ENCODE assay signal across 9 mouse cellular contexts in genomic region chr10:79553691-79554090, GRCm38 (mm10). TPM values are rescaled to one million over a fixed set of nuclear protein-coding genes. Genes with fewer than 3 reads are reported as not detected.
DNase-seq lines count a peak whose midpoint lies in the region; ATAC-seq lines count a peak whose summit lies in the region.
"Had no signal": no experiment of that assay in that cellular context is flagged by ENCODE, and none has a peak within 500 bp of the region (broad histone marks: within the 10 kb centered on the region; RNA-seq: fewer than 3 reads in every experiment).

No protein-coding gene starts in this region.

- ATAC-seq in heart, embryonic 16.5 days (replicated peaks; ENCODE audit: extremely low read depth, insufficient read depth, low FRiP score) = no peak
- ATAC-seq in forebrain, embryonic 15.5 days (replicated peaks) = no peak
- no peak for ATAC-seq in monocyte, adult 5-6 weeks (replicated peaks; ENCODE audit: insufficient number of reproducible peaks, low FRiP score, low TSS enrichment, poor library complexity, severe bottlenecking)

- no peaks in the 10 kb centered on the region for H3K27me3 ChIP-seq in heart, embryonic 16.5 days (ENCODE audit: control insufficient read depth, insufficient read depth, low read length)
- no peaks in the 10 kb centered on the region for H3K27me3 ChIP-seq in forebrain, embryonic 15.5 days
- H3K27me3 ChIP-seq in midbrain, embryonic 10.5 days (ENCODE audit: low read depth, poor library complexity, severe bottlenecking) = no peaks in the 10 kb centered on the region
- H3K27me3 ChIP-seq: Patski had no signal

- H3K9me3 ChIP-seq in heart, embryonic 16.5 days (replicated peaks; ENCODE audit: control insufficient read depth, low read length) = no peaks in the 10 kb centered on the region
- H3K9me3 ChIP-seq in forebrain, embryonic 15.5 days = no peaks in the 10 kb centered on the region
- no peaks in the 10 kb centered on the region for H3K9me3 ChIP-seq in midbrain, embryonic 10.5 days (replicated peaks)

- peaks cover 14% of the 10 kb centered on the region for H3K36me3 ChIP-seq in heart, embryonic 16.5 days (ENCODE audit: control insufficient read depth, insufficient read depth)
- H3K36me3 ChIP-seq in forebrain, embryonic 15.5 days = peaks cover 13% of the 10 kb centered on the region
- peaks cover 33% of the 10 kb centered on the region for H3K36me3 ChIP-seq in midbrain, embryonic 10.5 days

- H3K27ac ChIP-seq in heart, embryonic 16.5 days (ENCODE audit: low read length) = no peak overlapping the region
- H3K27ac ChIP-seq in forebrain, embryonic 15.5 days (replicated peaks) = no peak overlapping the region
- peak overlapping the region; percentile 97 for H3K27ac ChIP-seq in midbrain, embryonic 10.5 days (replicated peaks)

- H3K9ac ChIP-seq in heart, embryonic 16.5 days (ENCODE audit: low read length) = peak overlapping the region; percentile 94
- peak overlapping the region; percentile 89 for H3K9ac ChIP-seq in forebrain, embryonic 15.5 days (replicated peaks)

- H3K4me3 ChIP-seq in heart, embryonic 16.5 days (ENCODE audit: low read length) = peak overlapping the region; percentile 92
- H3K4me3 ChIP-seq in forebrain, embryonic 15.5 days = peak overlapping the region; percentile 90
- peak overlapping the region; percentile 93 for H3K4me3 ChIP-seq in midbrain, embryonic 10.5 days

- intact Hi-C loops in heart, postnatal 36 days (cut with DNase I) = no loop called here

- 32% methylated on average over 10 of the region's 10 CpGs for WGBS in heart, embryonic 16.5 days
- WGBS in forebrain, embryonic 15.5 days = 41% methylated on average over 10 of the region's 10 CpGs
- WGBS in midbrain, embryonic 10.5 days = 53% methylated on average over 10 of the region's 10 CpGs

- peak overlapping the region; percentile 87 for H3K4me2 ChIP-seq in heart, embryonic 16.5 days (ENCODE audit: low read depth, low read length)
- peak overlapping the region; percentile 80 for H3K4me2 ChIP-seq in forebrain, embryonic 15.5 days (replicated peaks)

- no peak for DNase-seq in heart, postnatal 36 days
- DNase-seq in R1 (ENCODE audit: low read depth, low spot score) = peak; percentile 28
- DNase-seq in midbrain, embryonic 10.5 days (ENCODE audit: low spot score) = no peak
- no peak for DNase-seq in thymus, postnatal 0 days (ENCODE audit: low spot score)
- DNase-seq in layer of hippocampus, postnatal 14 days (ENCODE audit: low spot score in 2 of 2) = no peak

- peaks cover 7% of the 10 kb centered on the region for H3K4me1 ChIP-seq in heart, embryonic 16.5 days (ENCODE audit: control insufficient read depth, insufficient read depth, low read length)
- peaks cover 27% of the 10 kb centered on the region for H3K4me1 ChIP-seq in forebrain, embryonic 15.5 days
- H3K4me1 ChIP-seq in midbrain, embryonic 10.5 days = peaks cover 35% of the 10 kb centered on the region

RNA-seq across cellular contexts. Expression of gene Mier2, which starts 1.3 kb away (rescaled TPM):
- 26.5 and 28.1 TPM in 2 replicates for polyA plus RNA-seq in heart, embryonic 16.5 days (2015; fragmentation: Nextera tagmentation; extraction: Ambion mirVana)
- total RNA-seq in heart, postnatal 36 days (2021) = 10 to 100 TPM; 11.1 to 12.7 TPM
- polyA plus RNA-seq in forebrain, embryonic 15.5 days (2015; fragmentation: Nextera tagmentation; extraction: Ambion mirVana) = 60.1 and 61.7 TPM in 2 replicates
- 69.9 and 72.8 TPM in 2 replicates for polyA plus RNA-seq in midbrain, embryonic 10.5 days (2016; fragmentation: Nextera tagmentation; extraction: Ambion mirVana)
- 32.4 and 32.7 TPM in 2 replicates for polyA plus RNA-seq in thymus, postnatal 0 days (2015; fragmentation: Nextera tagmentation; extraction: Ambion mirVana)
- total RNA-seq in monocyte, adult 5-6 weeks (2017) = 10.0 to 20.6 TPM (median 14.6 TPM) in 3 replicates
- total RNA-seq in layer of hippocampus, postnatal 14 days (2021) = 10 to 100 TPM; 51.5 to 52.8 TPM

RNA-seq across cellular contexts. Expression of gene Plpp2, which starts 20.1 kb away (rescaled TPM):
- polyA plus RNA-seq in heart, embryonic 16.5 days (2015; fragmentation: Nextera tagmentation; extraction: Ambion mirVana) = 6.7 and 9.8 TPM in 2 replicates
- total RNA-seq in heart, postnatal 36 days (2021) = 1 to 10 TPM; 2.2 to 2.7 TPM
- polyA plus RNA-seq in forebrain, embryonic 15.5 days (2015; fragmentation: Nextera tagmentation; extraction: Ambion mirVana) = 8.8 and 10.7 TPM in 2 replicates
- polyA plus RNA-seq in midbrain, embryonic 10.5 days (2016; fragmentation: Nextera tagmentation; extraction: Ambion mirVana) = 19.8 and 23.6 TPM in 2 replicates
- polyA plus RNA-seq in thymus, postnatal 0 days (2015; fragmentation: Nextera tagmentation; extraction: Ambion mirVana) = 3.3 and 4.2 TPM in 2 replicates
- 3.1 to 4.3 TPM (median 3.3 TPM) in 3 replicates for total RNA-seq in monocyte, adult 5-6 weeks (2017)
- total RNA-seq in layer of hippocampus, postnatal 14 days (2021) = 1 to 10 TPM; 5.2 to 8.5 TPM

RNA-seq across cellular contexts. Expression of gene Theg, which starts 33.4 kb away (rescaled TPM):
- polyA plus RNA-seq in heart, embryonic 16.5 days (2015; fragmentation: Nextera tagmentation; extraction: Ambion mirVana) = not detected in 2 replicates
- not detected for total RNA-seq in heart, postnatal 36 days (2021)
- polyA plus RNA-seq in forebrain, embryonic 15.5 days (2015; fragmentation: Nextera tagmentation; extraction: Ambion mirVana) = not detected in 2 replicates
- polyA plus RNA-seq in midbrain, embryonic 10.5 days (2016; fragmentation: Nextera tagmentation; extraction: Ambion mirVana) = not detected in 2 replicates
- not detected in 2 replicates for polyA plus RNA-seq in thymus, postnatal 0 days (2015; fragmentation: Nextera tagmentation; extraction: Ambion mirVana)
- total RNA-seq in monocyte, adult 5-6 weeks (2017) = not detected in 3 replicates
- total RNA-seq in layer of hippocampus, postnatal 14 days (2021) = not detected
- polyA plus RNA-seq: Patski had no signal
